Mouse (Mus musculus) frontal cortex, postnatal 14 days (tissue): ENCODE measurements around the gene Ttll9.

Source experiments
- DNase-seq, 2 experiments: peaks; one replicate each; pipeline ENCODE4 v3.0.0; 2022; ENCODE audit warnings: low spot score in 2 of 2

The Ttll9 gene

DNA sequence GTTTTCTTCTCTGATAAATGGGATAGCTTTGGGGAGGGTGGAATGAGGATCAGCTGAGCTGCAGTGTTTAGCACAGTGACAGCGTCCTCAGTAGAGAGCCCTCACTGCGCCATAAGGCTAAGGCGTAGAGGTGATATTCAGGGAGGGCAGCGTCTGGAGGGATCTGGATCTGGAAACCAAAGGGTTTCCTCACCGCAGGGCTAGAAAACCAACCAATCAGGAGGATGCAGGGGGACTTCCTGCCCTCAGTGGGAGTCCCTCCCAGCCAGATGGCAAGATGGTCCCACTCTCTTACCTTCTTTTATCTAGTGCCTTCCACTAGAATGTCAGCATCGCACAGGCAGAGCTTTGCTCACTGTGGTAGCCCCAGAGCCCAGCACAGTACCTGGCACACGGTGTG is 20.5 kb upstream of the Ttll9 start:
- DNase-seq = no peak

DNA sequence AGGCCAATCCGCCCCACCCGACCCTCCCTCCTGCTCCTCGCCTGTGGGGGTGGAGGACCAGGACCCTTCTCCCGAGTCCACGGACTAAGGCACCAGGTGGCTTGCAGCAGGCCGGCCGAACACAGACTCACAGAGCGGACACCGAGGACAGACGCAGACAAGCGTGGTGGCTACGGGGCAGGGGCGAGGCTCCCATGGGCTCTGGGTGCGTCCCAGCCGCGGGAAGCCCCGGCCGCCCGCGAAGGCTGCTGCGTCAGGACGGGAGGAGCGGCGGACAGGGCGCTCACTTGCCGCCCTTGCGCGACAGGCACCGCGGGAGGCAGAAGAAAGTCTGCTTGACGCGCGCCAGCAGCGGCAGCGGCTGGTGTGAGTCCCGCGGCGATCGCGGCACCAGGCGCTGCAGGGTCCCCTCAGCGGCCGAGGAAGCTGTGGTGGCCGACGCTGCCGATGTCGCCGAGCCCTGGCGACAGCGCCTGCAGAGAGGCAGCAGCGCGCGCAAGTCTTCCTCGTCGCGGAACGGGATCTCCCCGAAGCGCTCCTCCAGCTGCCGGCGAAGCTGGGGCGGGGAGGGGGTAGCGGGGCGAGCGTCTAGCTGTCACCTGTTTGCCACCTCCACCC is 19.3 kb upstream of the Ttll9 start:
- DNase-seq = no peak

DNA sequence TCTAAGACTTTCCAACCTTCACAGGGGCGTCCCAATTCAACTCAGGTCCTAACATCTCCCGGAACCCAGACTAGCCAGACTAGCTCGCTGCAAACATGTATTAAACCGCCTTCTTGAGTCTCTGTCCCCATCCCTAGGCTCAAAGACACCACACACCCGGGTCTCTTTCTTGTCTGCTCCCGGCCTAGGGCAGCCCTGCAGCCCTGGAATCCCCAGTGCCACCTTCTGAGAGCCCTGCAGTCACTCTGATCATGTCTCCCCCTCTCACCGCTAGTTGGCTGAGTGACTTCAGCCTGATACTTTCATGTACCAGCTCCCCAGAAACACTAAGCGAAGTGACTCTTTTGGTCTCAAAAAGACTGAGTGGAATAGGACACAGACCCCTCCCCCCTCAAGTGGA is 18.7 kb upstream of the Ttll9 start:
- no peak for DNase-seq

DNA sequence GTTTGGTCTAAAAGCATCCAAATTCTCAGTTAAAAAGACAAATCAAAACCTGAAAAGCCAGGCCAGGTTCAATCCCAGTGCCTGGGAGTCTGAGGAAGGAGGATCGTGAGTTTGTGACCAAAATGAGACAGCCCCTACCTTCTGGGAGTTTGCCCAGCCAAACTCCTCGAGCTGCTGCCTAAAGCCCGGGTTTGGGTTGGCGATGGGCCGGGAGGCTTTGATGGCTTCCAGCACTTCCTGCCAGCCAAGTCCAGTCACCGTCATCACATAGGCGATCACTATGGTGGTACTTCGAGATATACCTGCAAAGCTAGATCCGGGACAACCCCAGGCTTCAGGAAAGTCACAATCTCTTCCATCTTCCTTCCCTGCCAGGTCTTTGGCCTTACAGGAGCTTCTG is 18.3 kb upstream of the Ttll9 start:
- DNase-seq = no peak

DNA sequence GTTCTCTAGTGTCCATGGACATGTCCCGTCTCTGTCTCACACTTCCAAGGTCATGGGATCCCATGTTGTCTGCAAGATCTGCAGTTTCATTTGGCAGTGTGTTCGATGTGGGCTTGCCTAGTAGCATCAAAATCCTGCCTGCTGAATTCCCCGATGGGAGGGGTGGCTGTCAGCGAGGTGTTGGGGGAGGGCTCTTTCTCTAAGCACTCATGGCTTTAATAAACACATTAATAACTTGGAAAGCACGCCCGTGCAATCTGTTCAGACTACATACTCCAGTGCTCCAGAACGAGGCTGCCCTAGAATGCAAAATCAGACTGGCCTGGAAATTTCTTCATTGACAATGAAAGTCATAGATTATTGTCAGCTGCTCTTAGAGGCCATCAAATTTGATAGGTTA is 15.2 kb upstream of the Ttll9 start:
- DNase-seq = no peak

DNA sequence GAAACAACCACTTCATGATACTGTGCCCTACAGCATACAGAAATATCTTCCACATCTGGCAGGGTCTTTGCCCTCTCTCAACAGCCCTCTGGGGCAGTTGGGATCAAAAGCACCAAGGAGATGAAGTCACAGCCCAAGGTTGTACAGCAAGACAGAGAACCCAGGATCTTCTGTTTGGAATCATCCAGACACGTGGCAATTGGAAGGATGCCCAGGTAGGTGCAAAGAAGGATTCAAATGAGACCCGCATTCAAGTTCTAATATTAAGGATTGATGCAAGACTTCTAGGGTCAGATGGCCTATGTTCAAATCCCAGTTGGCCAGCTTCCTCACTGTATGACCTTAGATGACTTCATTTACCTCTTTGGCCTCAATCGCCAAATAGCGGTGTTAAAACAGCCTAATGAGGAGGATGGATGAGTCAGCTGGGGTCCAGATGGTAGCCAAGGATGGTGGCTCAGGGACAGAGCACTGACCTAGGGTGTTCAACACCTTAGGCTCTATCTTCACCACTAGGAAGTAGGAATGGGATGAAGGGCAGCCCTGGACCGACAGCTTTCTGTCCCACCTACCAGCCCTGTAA is 13.8 kb upstream of the Ttll9 start:
- no peak for DNase-seq

DNA sequence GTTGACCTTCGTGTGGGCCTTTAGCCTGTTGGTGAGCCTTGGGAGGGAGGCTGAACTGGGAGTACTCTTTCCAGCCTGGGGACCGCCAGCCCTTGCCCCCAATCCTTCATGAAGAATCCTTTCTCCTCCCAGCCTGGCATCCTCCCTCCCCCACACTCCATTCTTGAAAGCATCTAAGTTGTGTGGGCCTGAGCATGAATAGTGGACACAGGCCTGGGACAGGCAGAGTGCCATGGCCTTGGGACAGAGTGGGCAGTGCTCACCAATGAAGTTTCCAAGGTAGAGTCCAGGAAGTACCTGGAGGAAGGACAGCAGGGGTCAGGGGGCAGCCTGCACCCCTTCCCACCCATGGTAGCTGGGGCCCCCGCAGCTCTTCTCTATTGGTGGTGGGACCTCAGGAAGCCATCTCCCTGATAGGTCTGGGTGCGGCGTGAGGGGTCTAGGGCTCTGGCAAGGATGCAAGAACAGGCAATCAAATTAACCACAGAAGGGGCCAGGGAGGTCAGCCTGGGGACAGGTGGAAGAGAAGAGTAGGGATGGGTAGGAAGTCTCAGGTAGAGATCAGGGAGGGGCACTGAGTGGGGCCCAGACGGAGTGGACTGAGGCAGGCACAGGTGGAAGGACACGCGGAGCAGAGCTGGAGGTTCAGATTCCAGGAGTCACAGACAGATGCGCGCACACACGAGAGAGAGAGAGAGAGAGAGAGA is 11.8 kb upstream of the Ttll9 start:
- no peak for DNase-seq

DNA sequence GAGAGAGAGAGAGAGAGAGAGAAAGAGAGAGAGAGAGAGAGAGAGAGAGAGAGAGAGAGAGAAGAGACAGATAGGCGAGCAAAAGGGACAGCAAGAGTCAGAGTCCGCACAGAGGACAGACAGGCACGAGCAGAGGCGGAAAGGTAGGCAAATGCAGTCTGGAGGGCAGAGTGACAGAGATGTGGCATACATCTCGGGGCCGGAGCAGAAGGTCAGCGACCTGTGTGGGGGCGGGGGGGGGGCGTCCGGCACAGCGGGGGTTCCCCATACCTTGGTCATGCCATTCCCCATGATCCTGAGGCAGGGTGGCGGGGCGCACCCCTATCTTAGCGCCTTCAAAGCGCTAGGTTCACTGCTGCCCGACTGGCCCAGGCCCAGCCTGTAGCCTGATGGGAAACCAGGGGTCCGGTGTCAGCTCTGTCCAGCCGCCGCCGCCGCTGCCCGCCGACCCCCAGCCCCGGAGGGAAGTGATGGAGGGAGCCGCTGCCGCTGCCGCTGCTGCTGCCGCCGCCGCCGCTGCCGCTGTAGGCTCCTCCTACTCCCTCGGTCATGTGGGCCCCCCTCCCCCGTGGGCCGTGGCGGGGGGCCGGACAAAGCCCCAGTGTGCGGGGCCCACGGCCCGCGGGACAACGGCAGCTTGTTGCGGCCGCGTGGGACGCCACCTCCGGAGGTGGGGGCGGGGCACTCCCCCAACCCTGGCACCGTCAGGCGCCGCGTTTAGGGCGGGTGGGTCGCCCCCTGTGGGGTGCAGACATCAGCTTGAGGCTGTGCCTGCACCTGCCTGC is 11.0 kb upstream of the Ttll9 start, which contains the start of gene Dusp15:
TSS of gene Dusp15 (minus strand) at position 634 of the 785 bp plus-strand sequence.
- peak in 1 of 2 experiments; percentile 45 for DNase-seq

DNA sequence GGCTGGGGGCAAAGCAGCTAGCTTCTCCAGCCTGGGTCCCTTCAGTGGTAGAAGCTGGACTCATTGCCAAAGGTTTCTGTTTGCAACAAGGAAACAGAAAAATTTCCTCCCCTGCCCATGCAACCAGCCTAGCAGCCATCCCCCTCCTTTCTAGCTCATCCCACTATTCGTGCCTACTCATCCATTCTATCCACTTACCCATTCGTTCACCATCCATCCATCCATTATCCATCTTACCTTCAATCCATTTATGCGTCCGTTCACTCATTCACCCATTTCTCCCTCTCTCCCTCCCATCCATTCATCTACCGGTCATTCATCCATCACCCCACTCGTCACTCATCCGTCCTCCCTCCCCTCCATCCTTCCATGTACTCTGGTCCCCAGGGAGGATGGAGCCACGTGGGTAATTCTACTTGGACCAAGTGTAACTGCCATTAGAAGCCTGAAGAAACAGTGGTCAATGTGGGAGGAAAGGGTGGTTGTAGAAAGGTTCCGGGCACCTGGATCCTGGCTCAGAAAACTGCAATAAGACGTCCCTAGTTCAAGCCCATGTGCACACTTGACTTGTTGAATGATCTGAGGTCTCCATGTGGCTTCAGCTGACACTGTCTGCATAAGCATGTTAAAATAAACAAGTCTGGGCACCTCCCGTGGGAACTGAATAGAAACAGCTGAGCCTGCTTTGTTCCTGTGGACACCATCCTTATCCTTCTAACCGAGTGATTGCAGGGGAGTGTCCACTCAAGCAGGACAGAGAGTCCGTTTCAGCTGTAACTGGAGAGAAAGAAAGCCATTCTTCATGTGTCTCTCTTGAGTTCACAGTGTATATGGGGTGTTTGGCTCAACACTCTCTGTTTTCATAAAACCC is 10.2 kb upstream of the Ttll9 start:
- DNase-seq = no peak

DNA sequence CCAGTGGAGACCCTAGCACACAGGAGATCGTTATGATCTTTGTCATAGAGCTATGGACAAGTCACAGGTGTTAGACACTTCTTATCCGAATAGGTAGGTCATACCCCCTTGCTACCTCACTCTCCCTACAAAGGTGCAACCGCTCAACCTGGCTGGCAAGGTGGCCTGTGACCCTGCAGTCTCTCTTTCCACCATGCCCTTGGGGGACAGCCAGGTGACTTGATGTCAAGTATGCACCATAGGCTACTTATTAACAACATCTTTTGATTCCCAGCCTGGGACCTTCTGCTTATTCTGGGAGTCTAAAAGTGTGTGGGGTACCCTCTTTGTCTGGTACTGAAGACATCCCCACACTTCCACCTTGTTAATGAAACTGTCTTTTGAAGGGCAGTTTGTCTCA is 4.2 kb upstream of the Ttll9 start:
- no peak for DNase-seq

DNA sequence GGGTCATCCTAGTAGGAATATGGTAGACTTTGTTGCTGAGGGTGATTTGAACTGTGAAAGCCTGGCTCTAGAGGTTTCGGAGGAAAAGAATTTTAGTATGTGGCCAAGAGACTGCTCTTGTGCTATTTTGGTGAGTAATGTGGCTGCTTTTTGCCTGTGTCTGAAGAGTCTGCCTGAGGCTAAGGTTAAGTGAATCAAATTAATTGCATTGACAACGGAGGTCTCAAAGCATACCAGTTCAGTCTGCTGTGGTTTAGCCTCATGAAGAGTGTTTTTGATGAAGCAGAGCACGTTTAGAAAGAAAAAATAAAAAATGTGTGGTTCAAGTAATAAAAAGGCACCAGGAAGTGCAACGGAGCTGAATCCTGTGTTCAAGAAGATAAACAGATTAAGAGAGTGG is 3.3 kb downstream of the Ttll9 start:
- no peak for DNase-seq

DNA sequence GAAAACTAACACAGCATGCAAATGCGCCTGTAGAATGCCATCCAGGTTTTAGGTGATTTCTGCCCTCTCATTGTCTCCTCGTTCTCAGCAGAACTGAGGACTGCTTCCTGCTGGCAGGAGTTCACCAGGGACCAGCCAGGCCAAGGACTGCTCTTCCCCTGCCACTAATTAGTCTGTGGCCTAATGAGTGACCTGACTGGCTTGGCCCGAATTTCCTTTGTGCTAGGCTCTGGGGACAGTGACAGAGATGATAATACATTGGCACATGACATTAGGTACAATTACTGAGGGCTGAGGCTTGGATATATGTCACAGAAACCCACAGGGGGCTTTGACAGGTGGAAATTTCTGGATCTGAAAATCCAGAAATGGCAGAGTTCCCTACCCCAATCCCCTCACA is 14.7 kb downstream of the Ttll9 start:
- no peak for DNase-seq

DNA sequence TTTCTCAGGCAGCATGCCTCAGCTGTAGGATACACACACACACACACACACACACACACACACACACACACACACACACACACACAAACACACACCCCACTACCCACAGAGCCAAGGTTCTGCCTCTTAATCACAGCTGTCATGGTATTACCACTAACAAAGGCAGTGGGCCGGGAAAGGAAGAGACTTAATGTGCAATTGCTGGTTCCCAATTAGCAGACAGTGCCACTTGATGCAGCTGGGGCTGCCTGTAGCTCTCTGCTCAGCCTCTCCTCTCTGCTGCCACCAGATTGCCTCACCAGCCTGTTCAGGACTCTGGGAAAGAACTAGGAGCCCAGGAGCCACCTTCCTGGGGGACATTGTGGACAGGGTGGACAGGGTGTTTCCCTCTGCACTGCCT is 23.3 kb downstream of the Ttll9 start:
- DNase-seq = peak in 1 of 2 experiments; percentile 13

DNA sequence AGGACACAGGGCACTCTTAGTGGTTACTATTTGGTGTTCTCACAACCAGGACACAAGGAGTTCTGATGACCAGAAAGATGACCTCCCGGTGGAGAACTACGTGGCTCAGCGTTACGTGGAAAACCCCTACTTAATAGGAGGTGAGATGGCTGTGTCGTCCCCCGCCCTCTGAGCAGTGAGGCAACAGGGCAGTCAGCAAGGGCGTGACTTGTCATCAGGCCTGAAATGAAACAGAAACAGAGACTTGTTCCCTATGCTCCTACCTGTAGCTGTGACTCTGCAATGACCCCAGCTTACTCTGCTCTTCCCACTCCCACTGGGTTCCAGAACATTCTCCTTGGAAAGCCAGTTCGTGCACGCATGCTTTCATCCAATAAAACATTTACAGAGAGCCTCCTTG is 29.2 kb downstream of the Ttll9 start:
- DNase-seq = no peak

DNA sequence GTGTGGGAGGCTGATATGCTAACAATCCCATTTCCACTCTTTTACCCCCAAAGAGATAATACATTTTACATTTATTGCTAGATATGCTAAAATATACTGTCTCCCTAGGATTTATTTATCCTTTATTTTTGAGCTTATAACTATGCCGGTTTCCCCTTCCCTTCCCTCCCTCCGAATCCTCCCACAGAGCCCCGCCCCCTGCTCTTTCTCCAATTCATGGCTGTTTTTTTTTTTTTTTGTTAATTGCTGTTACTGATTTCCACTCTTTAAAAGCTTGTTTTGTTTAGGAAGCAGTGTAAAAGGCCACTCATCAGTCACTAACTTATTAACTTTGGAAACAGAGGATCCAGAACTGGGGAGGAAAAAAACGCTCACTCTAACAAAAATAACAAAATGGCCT is 34.8 kb downstream of the Ttll9 start:
- no peak for DNase-seq

DNA sequence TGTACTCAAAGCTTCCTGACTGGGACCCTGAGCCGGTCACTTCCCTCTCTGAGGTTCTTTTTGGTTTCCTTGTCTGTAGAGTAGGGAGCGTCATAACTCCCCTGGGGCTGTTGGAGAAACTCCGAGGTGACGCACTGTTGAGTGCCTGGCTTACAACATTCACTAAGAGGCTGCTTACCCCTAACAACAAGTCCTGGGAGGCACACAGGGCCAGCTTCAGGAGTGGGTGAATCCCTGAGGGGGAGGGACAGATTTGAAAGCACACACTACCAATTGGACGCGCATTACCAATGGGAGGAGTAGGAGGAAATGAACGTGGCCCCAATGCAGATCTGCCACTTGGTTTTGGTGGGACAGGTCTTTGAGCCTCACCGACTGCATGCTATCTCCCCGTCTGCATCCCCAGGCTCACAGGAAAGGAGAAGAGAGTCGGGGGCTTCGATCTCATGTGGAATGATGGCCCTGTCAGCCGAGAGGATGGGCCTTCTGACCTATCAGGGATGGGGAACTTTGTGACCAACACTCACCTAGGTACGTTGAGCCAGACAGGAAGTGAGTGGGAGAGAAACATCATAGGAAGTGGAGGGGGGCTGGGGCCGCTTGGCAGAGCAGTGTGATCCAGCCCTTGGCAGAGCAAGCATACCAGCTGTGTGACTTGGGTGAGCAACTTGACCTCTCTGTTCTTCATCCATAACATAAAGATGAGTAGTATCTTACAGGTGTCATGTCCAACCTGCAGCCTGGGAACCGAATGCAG is 40.4 kb downstream of the Ttll9 start:
- DNase-seq = no peak

DNA sequence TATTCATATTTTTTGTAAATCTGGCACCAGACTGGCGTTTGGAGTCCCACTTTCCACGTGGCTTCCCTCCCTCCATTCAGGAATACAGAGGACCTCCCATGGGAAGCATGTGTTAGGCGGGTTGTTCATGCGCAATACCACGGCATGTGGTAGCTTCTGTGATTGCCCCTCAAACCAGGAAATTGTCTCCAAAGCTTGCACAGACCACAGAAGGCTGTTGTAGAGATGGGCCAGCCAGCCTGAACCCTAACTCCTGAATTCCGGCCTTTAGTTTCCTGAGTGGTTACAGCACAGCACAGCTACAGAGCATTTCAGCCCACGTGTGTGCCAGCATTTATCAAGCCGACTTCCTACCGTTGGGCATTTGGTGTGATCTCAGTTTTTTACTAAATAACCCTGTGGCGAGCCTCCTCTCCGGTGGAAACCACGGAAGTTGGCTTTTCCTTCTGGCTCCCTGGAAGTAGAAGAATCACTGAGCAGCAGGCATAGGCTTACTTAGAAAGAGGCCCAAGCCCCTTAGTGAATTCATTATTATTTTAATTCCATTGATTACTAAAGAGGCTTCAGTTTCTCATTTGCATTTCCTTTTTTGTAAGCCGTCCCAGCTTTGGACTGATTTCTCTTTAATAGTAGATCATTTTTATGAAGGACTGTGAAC is 41.5 kb downstream of the Ttll9 start:
- DNase-seq = no peak

DNA sequence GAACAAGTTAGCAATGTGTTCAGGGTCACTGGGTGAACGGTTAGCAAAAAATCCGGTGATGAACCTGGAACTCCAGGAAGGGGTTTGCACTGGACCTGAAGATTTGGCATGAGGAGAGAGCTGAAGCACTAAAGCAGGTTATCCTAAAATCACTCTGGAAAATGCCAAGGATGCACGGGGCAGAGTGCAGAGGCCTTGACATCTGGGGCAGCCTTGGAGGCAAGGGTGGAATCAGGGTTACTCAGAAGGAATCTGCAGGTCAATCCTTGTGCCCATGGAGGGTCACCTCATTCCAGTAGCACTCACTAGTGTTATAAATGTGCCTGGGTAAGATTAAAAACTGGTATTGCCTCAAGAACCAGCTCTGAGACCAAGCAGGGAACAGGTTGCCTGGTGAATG is 43.7 kb downstream of the Ttll9 start:
- DNase-seq = no peak

DNA sequence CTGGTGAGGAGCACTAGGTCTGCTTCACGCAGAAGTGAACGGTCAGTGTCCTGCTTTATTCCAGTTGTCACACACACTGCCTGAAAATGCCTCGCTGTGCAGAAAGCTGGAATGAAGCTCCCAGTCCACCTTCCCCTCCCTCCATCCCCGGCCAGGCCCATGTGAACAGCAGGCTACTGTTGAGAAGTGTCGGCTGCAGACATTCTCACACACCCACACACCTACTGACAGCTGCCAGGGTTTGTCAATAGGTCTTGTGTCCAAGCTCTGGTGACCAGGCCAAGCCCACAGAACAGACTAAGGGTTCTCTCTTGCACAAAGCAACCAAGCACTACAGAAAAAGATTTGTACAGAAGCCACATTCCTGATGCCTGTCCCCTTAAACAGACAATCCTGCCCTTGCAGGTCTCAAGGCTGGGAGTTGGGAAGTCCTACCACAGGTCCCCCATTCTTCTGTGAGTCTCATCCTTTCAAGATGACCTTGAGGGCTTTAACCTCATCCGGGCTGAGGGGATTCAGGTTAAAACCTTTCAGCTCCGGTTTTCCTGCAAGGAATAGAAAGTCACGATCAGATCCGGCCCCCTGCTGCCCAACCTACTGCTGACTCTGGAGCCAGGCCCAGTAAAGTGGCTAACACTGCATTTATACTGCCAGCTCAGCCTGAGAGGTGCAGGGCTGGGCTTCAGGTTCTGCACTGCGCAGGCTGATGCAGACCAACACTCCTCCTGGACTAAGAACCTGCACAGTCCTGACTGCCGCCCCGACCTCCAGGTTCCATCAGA is 47.1 kb downstream of the Ttll9 start:
- no peak for DNase-seq
